Mouse (Mus musculus) stomach, embryonic 16.5 days (tissue): ENCODE measurements around the gene Ube4b. TPM values are rescaled to one million over a fixed set of nuclear protein-coding genes. Genes with fewer than 3 reads are reported as not detected.

Source experiments
- ATAC-seq: fragments of 200-750 bp; cut with Nextera tagmentation; 2 replicates; pipeline ENCODE4 v1.8.0; 2017; ENCODE audit warnings: moderate number of reproducible peaks, moderate TSS enrichment; ENCODE audit not compliant: insufficient read depth, low FRiP score
- H3K27ac ChIP-seq: fragments of 300-500 bp; sonication (generic); 2 replicates; pipeline ENCODE4 v1.5.1; 2014; ENCODE audit warnings: low read length
- H3K27me3 ChIP-seq: fragments of 300-500 bp; sonication (generic); 2 replicates; pipeline ENCODE4 v1.6.1; 2014; ENCODE audit warnings: low read length, control low read depth, mixed read lengths; ENCODE audit not compliant: control insufficient read depth, insufficient read depth
- H3K36me3 ChIP-seq: fragments of 300-500 bp; sonication (generic); 2 replicates; pipeline ENCODE4 v1.6.1; 2014; ENCODE audit warnings: low read length; ENCODE audit not compliant: control insufficient read depth, insufficient read depth
- H3K4me1 ChIP-seq: fragments of 300-500 bp; sonication (generic); 2 replicates; pipeline ENCODE4 v1.6.1; 2014; ENCODE audit warnings: low read length, control low read depth, mixed read lengths; ENCODE audit not compliant: control insufficient read depth, insufficient read depth
- H3K4me2 ChIP-seq: fragments of 300-500 bp; sonication (generic); 2 replicates; pipeline ENCODE4 v1.6.1; 2014; ENCODE audit warnings: low read depth, low read length, mixed read lengths
- H3K4me3 ChIP-seq: fragments of 300-500 bp; sonication (generic); replicated peaks from 2 replicates; pipeline ENCODE4 v1.5.1; 2014; ENCODE audit warnings: mild to moderate bottlenecking, low read length
- H3K9ac ChIP-seq: fragments of 300-500 bp; sonication (generic); 2 replicates; pipeline ENCODE4 v1.6.1; 2014; ENCODE audit warnings: low read length
- H3K9me3 ChIP-seq: fragments of 300-500 bp; sonication (generic); replicated peaks from 2 replicates; pipeline ENCODE4 v1.6.1; 2016; ENCODE audit warnings: low read length, control low read depth; ENCODE audit not compliant: control insufficient read depth
- WGBS: fragments of 180-500 bp; shearing (Covaris S2); extraction: QIAGEN DNeasy Blood & Tissue Kit; methylation state at CpG from one replicate; pipeline ENCODE4 v1.1.7; 2014; 5-methylcytosine and 5-hydroxymethylcytosine counted together
- polyA plus RNA-seq: library from polyadenylated mRNA; unstranded; fragments of >200 nt; fragmentation: Nextera tagmentation; extraction: Ambion mirVana; gene quantifications from 2 replicates; pipeline ENCODE4 v1.2.1, GENCODE M21; 2015

Gene Ube4b
- polyA plus RNA-seq, 1 experiment from 2014 or later = 33.5 TPM

GRCm38 (mm10) chr4:149416986-149417385, 9.6 kb downstream of the Ube4b start:
- no peak overlapping the region for H3K27ac ChIP-seq
- 0 out of 2 replicates have a peak, but pooled peaks cover 4% of the 10 kb centered on the region for H3K36me3 ChIP-seq
- H3K4me2 ChIP-seq = no peak overlapping the region
- ATAC-seq = no peak
- H3K9me3 ChIP-seq = no peaks in the 10 kb centered on the region
- peaks cover 8% of the 10 kb centered on the region; the same call in 1 of the 2 replicates for H3K4me1 ChIP-seq
- H3K4me3 ChIP-seq = no peak overlapping the region
- 64% methylated on average over 2 of the region's 2 CpGs for WGBS
- no peaks in the 10 kb centered on the region for H3K27me3 ChIP-seq
- H3K9ac ChIP-seq = no peak overlapping the region

GRCm38 (mm10) chr4:149416417-149416816, 10.1 kb downstream of the Ube4b start:
- H3K27ac ChIP-seq = no peak overlapping the region
- no peaks in the 10 kb centered on the region for H3K27me3 ChIP-seq
- H3K9me3 ChIP-seq = no peaks in the 10 kb centered on the region
- H3K4me1 ChIP-seq = peaks cover 8% of the 10 kb centered on the region; the same call in 1 of the 2 replicates
- H3K36me3 ChIP-seq = 0 out of 2 replicates have a peak, but pooled peaks cover 5% of the 10 kb centered on the region
- H3K9ac ChIP-seq = no peak overlapping the region
- no peak overlapping the region for H3K4me3 ChIP-seq
- WGBS = 72% methylated on average over 10 of the region's 10 CpGs
- no peak overlapping the region for H3K4me2 ChIP-seq
- ATAC-seq = no peak

- Histone ChIP-seq H3K4me1 (peaks cover 8% of the 10 kb centered on the region; the same call in 1 of the 2 replicates), H3K9ac (no peak overlapping the region), H3K27me3 (no peaks in the 10 kb centered on the region), H3K9me3 (no peaks in the 10 kb centered on the region), H3K36me3 (0 out of 2 replicates have a peak, but pooled peaks cover 5% of the 10 kb centered on the region), H3K27ac (peak overlapping the region; percentile 10; the same call in 1 of the 2 replicates), H3K4me2 (no peak overlapping the region), H3K4me3 (no peak overlapping the region)
- 42% methylated on average over 13 of the region's 13 CpGs for WGBS
- ATAC-seq = peak; percentile 70; the same call in 1 of the 2 replicates
Observed at GRCm38 (mm10) chr4:149415651-149416169, 10.8 kb downstream of the Ube4b start.

- H3K27ac ChIP-seq = no peak overlapping the region
- no peak for ATAC-seq
- 86% methylated on average over 3 of the region's 3 CpGs for WGBS
Observed at GRCm38 (mm10) chr4:149414259-149414658, 12.3 kb downstream of the Ube4b start.

GRCm38 (mm10) chr4:149409759-149410158, 16.8 kb downstream of the Ube4b start:
- Histone ChIP-seq H3K27me3 (no peaks in the 10 kb centered on the region), H3K9me3 (no peaks in the 10 kb centered on the region), H3K27ac (no peak overlapping the region), H3K9ac (no peak overlapping the region), H3K4me3 (no peak overlapping the region), H3K4me2 (no peak overlapping the region), H3K4me1 (peaks cover 9% of the 10 kb centered on the region), H3K36me3 (0 out of 2 replicates have a peak, but pooled peaks cover 5% of the 10 kb centered on the region)
- WGBS = 92% methylated on average over 4 of the region's 4 CpGs
- no peak for ATAC-seq

More at GRCm38 (mm10) chr4:149414259-149414658, 12.3 kb downstream of the Ube4b start:
- no peaks in the 10 kb centered on the region for H3K27me3 ChIP-seq
- H3K9me3 ChIP-seq = no peaks in the 10 kb centered on the region
- H3K4me1 ChIP-seq = peaks cover 8% of the 10 kb centered on the region; the same call in 1 of the 2 replicates
- H3K9ac ChIP-seq = no peak overlapping the region
- no peak overlapping the region for H3K4me2 ChIP-seq
- H3K4me3 ChIP-seq = no peak overlapping the region
- 0 out of 2 replicates have a peak, but pooled peaks cover 5% of the 10 kb centered on the region for H3K36me3 ChIP-seq

- no peak for ATAC-seq
- 77% methylated on average over 6 of the region's 6 CpGs for WGBS
- H3K4me3 ChIP-seq = no peak overlapping the region
- H3K27ac ChIP-seq = no peak overlapping the region
- H3K9me3 ChIP-seq = no peaks in the 10 kb centered on the region
- H3K27me3 ChIP-seq = no peaks in the 10 kb centered on the region
- H3K4me1 ChIP-seq = peaks cover 22% of the 10 kb centered on the region
- no peak overlapping the region for H3K4me2 ChIP-seq
- 0 out of 2 replicates have a peak, but pooled peaks cover 5% of the 10 kb centered on the region for H3K36me3 ChIP-seq
- no peak overlapping the region for H3K9ac ChIP-seq
Observed at GRCm38 (mm10) chr4:149408331-149408730, 18.2 kb downstream of the Ube4b start.

GRCm38 (mm10) chr4:149407461-149407860, 19.1 kb downstream of the Ube4b start:
- Histone ChIP-seq H3K4me1 (peaks cover 27% of the 10 kb centered on the region), H3K4me3 (no peak overlapping the region), H3K27ac (no peak overlapping the region), H3K9me3 (no peaks in the 10 kb centered on the region), H3K4me2 (no peak overlapping the region), H3K36me3 (0 out of 2 replicates have a peak, but pooled peaks cover 5% of the 10 kb centered on the region), H3K9ac (no peak overlapping the region), H3K27me3 (no peaks in the 10 kb centered on the region)
- WGBS = 68% methylated on average over 5 of the region's 5 CpGs
- no peak for ATAC-seq

GRCm38 (mm10) chr4:149405713-149406443, 20.7 kb downstream of the Ube4b start:
- peak overlapping the region; percentile 63; the same call in 1 of the 2 replicates for H3K27ac ChIP-seq
- no peaks in the 10 kb centered on the region for H3K36me3 ChIP-seq
- H3K4me1 ChIP-seq = peaks cover 37% of the 10 kb centered on the region
- peak; percentile 34 for ATAC-seq
- no peaks in the 10 kb centered on the region for H3K27me3 ChIP-seq
- H3K4me2 ChIP-seq = 0 out of 2 replicates have a peak overlapping the region, but pooled peaks have one; percentile 3
- no peak overlapping the region for H3K4me3 ChIP-seq
- H3K9ac ChIP-seq = no peak overlapping the region
- WGBS = 72% methylated on average over 16 of the region's 16 CpGs
- H3K9me3 ChIP-seq = no peaks in the 10 kb centered on the region
